Mouse (Mus musculus) bone marrow, adult 2 months (tissue): ENCODE data around the gene Alad.

ENCODE experiments used
- CTCF ChIP-seq: fragments of 200-500 bp; IDR thresholded peaks from 2 replicates; pipeline ENCODE4 v1.5.1; 2011; ENCODE audit warnings: low read length, control low read depth; ENCODE audit not compliant: control insufficient read depth, insufficient read depth
- POLR2A ChIP-seq: fragments of 200-500 bp; IDR thresholded peaks from 2 replicates; pipeline ENCODE4 v1.6.1; 2011; ENCODE audit warnings: low read depth, mild to moderate bottlenecking, control low read depth, low read length, borderline replicate concordance; ENCODE audit not compliant: control insufficient read depth

DNA sequence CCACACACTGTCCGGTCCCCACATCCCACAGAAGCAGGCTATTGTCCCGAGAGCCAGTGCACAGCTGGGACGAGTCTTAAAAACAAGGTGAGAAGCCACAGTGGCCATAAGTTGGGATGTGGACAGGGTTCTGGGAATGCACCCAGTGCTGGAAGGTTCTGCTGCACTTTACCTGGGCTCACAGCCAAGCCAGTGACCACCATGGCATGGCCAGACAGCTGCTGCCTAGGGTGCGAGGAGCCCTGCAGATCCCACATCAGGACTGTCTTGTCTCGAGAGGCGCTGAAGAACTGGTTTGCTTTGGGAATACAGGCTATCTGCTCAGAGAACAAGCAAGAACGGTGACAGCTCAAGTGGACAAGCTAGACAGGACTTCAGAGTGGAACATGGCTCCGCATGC lies 59.4 kb downstream of the Alad start:
- TF ChIP-seq CTCF (no peak), POLR2A (no peak)
